ENCODE assay signal across 8 mouse cellular contexts in the genomic region with DNA sequence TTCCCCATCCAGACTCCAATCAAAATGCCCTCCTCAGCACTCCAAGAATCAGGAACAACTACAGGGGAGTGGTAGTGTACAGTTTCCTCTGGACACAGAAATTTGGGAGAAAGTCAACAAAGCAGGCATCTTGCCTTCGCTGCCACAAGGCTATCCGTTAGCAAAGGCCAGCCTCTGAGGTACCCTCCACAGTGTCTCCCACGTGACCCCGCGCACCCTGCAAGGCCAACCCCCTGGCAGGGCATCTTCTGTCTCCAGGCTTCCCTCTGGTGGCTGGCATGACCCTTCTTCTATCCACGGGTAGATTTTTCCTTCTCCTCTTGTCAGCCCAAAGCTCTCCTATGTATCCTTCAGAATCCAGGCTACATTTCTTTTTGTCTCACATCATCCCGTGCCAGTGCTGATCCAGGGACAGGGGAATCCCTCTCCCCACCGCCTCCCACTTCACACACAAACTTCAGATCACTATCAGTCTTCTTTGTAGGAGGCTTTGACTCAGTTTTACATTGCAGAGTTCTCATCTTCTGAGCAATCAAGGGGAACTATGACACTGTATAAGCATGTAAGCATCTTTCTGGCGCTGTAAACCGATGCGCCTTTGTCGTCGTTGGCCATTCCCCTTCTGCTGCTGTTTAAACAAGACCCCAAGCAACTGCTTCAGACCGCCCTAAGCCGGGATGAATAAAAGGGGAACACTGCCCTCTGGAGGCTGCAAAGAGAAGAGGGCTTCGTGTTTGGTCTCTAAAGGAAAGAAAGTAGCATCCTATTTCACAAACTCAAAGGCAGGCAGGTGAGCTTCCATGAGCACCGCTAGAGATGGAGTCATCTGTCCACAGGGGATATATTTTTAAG.
DNase-seq lines count a peak whose midpoint lies in the region; ATAC-seq and TF ChIP-seq lines count a peak whose summit lies in the region.

No protein-coding gene starts in this region.

- no peaks in the 10 kb centered on the region for H3K9me3 ChIP-seq in forebrain, embryonic 15.5 days
- H3K9me3 ChIP-seq in intestine, embryonic 14.5 days (ENCODE audit: control insufficient read depth, low read length), result no peaks in the 10 kb centered on the region

- peak; percentile 11 for DNase-seq in ovary, postnatal 10 days (ENCODE audit: low spot score)
- DNase-seq in ovary, adult 18-20 months (ENCODE audit: low spot score), result no peak
- peak; percentile 14 to 36 for DNase-seq in cerebellum, adult 18-20 months
- peak; percentile 60 for DNase-seq in intestine, embryonic 14.5 days (ENCODE audit: low spot score)
- DNase-seq in liver, adult 2 months (ENCODE audit: extremely low read depth, low read depth, low spot score), result peak; percentile 17
- DNase-seq in retina, adult 2 months (ENCODE audit: low read depth, low spot score), result peak; percentile 16
- no peak for DNase-seq in c-Kit-positive CD71-positive TER-119-positive erythroid progenitor cells, embryonic 14.5 days (ENCODE audit: low spot score)

- no peaks in the 10 kb centered on the region for H3K27me3 ChIP-seq in forebrain, embryonic 15.5 days
- no peaks in the 10 kb centered on the region for H3K27me3 ChIP-seq in intestine, embryonic 14.5 days (replicated peaks; ENCODE audit: control insufficient read depth, insufficient read depth, low read length)
- no peaks in the 10 kb centered on the region for H3K27me3 ChIP-seq in liver, adult 2 months (ENCODE audit: control insufficient read depth, insufficient read depth, low read length)

- peak; percentile 83 for ATAC-seq in forebrain, embryonic 15.5 days (replicated peaks)
- ATAC-seq in intestine, embryonic 14.5 days (replicated peaks; ENCODE audit: low FRiP score, low TSS enrichment, low read depth), result peak; percentile 53; the same call in 1 of the 2 replicates

- H3K9ac ChIP-seq in forebrain, embryonic 15.5 days (replicated peaks), result no peak overlapping the region
- no peak overlapping the region for H3K9ac ChIP-seq in intestine, embryonic 14.5 days (ENCODE audit: low read length)
- no peak overlapping the region for H3K9ac ChIP-seq in liver, adult 2 months (ENCODE audit: low read depth, low read length)

- no peaks in the 10 kb centered on the region for H3K36me3 ChIP-seq in forebrain, embryonic 15.5 days
- H3K36me3 ChIP-seq in intestine, embryonic 14.5 days (ENCODE audit: control insufficient read depth, insufficient read depth, low read length), result no peaks in the 10 kb centered on the region
- H3K36me3 ChIP-seq in liver, adult 2 months (ENCODE audit: control insufficient read depth, insufficient read depth, low read length), result no peaks in the 10 kb centered on the region

- no peaks in the 10 kb centered on the region for H3K79me2 ChIP-seq in liver, adult 2 months (ENCODE audit: control insufficient read depth, insufficient read depth, low read length)

- no peak overlapping the region for H3K4me3 ChIP-seq in forebrain, embryonic 15.5 days
- no peak overlapping the region for H3K4me3 ChIP-seq in intestine, embryonic 14.5 days (ENCODE audit: low read depth, low read length)
- H3K4me3 ChIP-seq in liver, adult 2 months (ENCODE audit: insufficient read depth, low read depth, low read length), result no peak overlapping the region

- 0 out of 2 replicates have a peak, but pooled peaks cover 2% of the 10 kb centered on the region for H3K4me1 ChIP-seq in forebrain, embryonic 15.5 days
- no peaks in the 10 kb centered on the region for H3K4me1 ChIP-seq in intestine, embryonic 14.5 days (replicated peaks; ENCODE audit: control insufficient read depth, insufficient read depth, low read length)
- H3K4me1 ChIP-seq in liver, adult 2 months (ENCODE audit: control insufficient read depth, insufficient read depth, low read length), result no peaks in the 10 kb centered on the region

- H3K27ac ChIP-seq in forebrain, embryonic 15.5 days (replicated peaks), result no peak overlapping the region
- H3K27ac ChIP-seq in intestine, embryonic 14.5 days (ENCODE audit: low read depth), result no peak overlapping the region
- no peak overlapping the region for H3K27ac ChIP-seq in liver, adult 2 months (replicated peaks; ENCODE audit: insufficient read depth, low read depth, low read length)

- no peak for TF ChIP-seq POLR2A in liver, adult 2 months (IDR thresholded peaks at IDR 0.05; ENCODE audit: extremely low read depth, insufficient read depth, low read length)

- peak; percentile 42; the same call in 1 of the 2 replicates for TF ChIP-seq CTCF in liver, adult 2 months (IDR thresholded peaks at IDR 0.05; ENCODE audit: low read depth, low read length)

- WGBS in forebrain, embryonic 15.5 days, result 33% methylated on average over 17 of the region's 17 CpGs
- WGBS in intestine, embryonic 14.5 days, result 30% methylated on average over 17 of the region's 17 CpGs
- 30% methylated on average over 17 of the region's 17 CpGs for WGBS in liver, adult 2 months

- H3K4me2 ChIP-seq in forebrain, embryonic 15.5 days (replicated peaks), result peak overlapping the region; percentile 27; the same call in 1 of the 2 replicates
- H3K4me2 ChIP-seq in intestine, embryonic 14.5 days (ENCODE audit: low read length), result no peak overlapping the region

Comparison
In these comparisons a context has a peak if more than half of its experiments do, and no peak if none do; other contexts are left out.
1. DNase-seq: peak in ovary, postnatal 10 days (single experiment), cerebellum, adult 18-20 months (2 of 2), intestine, embryonic 14.5 days (single experiment), liver, adult 2 months (single experiment) and retina, adult 2 months (single experiment); none in ovary, adult 18-20 months (single experiment) and c-Kit-positive CD71-positive TER-119-positive erythroid progenitor cells, embryonic 14.5 days (single experiment).